Mouse (Mus musculus): ENCODE results near the gene Fam50b. TPM values are rescaled to one million over a fixed set of nuclear protein-coding genes. Genes with fewer than 3 reads are reported as not detected.

Fam50b gene
- polyA plus RNA-seq, 1 experiment = not detected

GRCm38 (mm10) chr13:34760518-34761287 is 26.1 kb downstream of the Fam50b start:
- H3K27me3 ChIP-seq (replicated peaks) = peaks cover 8% of the 10 kb centered on the region
- no peaks in the 10 kb centered on the region for H3K9me3 ChIP-seq

DNA sequence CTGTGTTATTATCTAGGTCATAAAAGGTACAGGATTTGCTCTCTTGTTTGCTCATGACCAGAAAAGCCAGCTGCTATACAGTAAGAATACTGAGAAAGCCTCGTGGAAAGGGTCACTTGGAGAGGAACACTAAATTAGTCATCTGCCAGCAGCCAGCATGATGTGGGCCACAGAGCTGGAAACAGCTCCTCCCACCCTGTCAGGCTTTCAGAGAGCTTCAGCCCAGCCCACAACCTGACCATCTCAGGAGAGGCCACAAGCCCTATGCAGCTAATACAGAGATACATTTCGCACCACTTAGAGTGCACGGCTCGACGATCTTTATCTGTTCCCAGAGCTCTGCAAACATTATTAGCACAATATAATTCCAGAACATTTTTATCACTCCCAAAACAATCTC is 27.5 kb downstream of the Fam50b start:
- Histone ChIP-seq H3K9me3 (no peaks in the 10 kb centered on the region), H3K27me3 (replicated peaks) (peaks cover 8% of the 10 kb centered on the region)
- TF ChIP-seq GATA1 (IDR thresholded peaks at IDR 0.05; ENCODE audit: borderline replicate concordance, low read length) = no peak

More at GRCm38 (mm10) chr13:34760518-34761287, 26.1 kb downstream of the Fam50b start:
- no peaks in the 10 kb centered on the region for H3K36me3 ChIP-seq (replicated peaks; ENCODE audit: low read length)
- TF ChIP-seq FLI1 (IDR thresholded peaks at IDR 0.05; ENCODE audit: low read length) = no peak
- no peak for TF ChIP-seq GATA1 (IDR thresholded peaks at IDR 0.05; ENCODE audit: borderline replicate concordance, low read length)
- peaks cover 11% of the 10 kb centered on the region for H3K4me1 ChIP-seq
- no peak overlapping the region for H3K4me3 ChIP-seq (replicated peaks)

DNA sequence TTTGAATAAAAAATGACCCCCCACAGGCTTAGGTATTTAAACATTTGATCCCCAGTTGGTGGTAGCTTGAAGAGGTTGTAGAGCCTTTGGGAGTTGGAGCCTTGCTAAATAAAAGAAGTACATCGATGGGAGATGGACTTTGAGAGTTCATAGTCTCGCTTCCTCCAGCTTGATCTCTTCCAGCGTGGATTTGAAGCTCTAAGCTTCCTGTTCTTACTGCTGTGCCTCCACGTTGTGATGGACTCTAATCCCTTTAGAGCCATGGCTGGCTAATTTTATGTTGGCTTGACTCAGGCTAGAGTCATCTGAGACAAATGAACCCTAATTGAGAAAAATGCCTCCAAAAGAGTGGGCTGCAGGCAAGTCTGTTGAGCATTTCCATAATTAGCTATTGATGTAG is 28.2 kb downstream of the Fam50b start:
- Histone ChIP-seq H3K36me3 (replicated peaks; ENCODE audit: low read length) (no peaks in the 10 kb centered on the region), H3K4me1 (peaks cover 11% of the 10 kb centered on the region), H3K4me3 (replicated peaks) (no peak overlapping the region), H3K9me3 (no peaks in the 10 kb centered on the region; the same call in 1 of the 2 replicates), H3K27me3 (replicated peaks) (peaks cover 5% of the 10 kb centered on the region)
- TF ChIP-seq FLI1 (IDR thresholded peaks at IDR 0.05; ENCODE audit: low read length) (no peak), GATA1 (IDR thresholded peaks at IDR 0.05; ENCODE audit: borderline replicate concordance, low read length) (no peak)

More for the DNA sequence above, 27.5 kb downstream of the Fam50b start:
- H3K36me3 ChIP-seq (replicated peaks; ENCODE audit: low read length) = no peaks in the 10 kb centered on the region
- no peak overlapping the region for H3K4me3 ChIP-seq (replicated peaks)
- H3K4me1 ChIP-seq = peaks cover 11% of the 10 kb centered on the region

DNA sequence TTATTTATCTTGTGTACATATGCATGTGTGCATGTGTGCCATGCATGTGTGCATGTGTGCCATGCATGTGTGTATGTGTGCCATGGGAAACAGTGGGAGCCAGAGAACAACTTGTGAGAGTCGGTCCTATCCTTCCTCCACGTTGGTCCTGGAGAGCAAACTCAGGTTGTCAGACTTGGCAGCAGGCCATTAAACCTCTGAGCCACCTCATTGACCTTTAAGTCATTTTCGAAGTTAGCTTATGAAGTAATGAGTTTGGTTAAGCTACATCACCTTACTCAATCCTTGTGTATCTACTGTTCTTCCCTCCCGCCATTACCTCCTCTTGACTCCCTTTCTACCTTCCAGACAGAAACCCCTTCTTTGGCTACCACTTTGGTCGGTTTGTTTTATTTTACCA is 30.6 kb downstream of the Fam50b start:
- Histone ChIP-seq H3K4me1 (peaks cover 11% of the 10 kb centered on the region; the same call in 1 of the 2 replicates), H3K27me3 (replicated peaks) (no peaks in the 10 kb centered on the region), H3K9me3 (no peaks in the 10 kb centered on the region; the same call in 1 of the 2 replicates), H3K4me3 (replicated peaks) (no peak overlapping the region), H3K36me3 (replicated peaks; ENCODE audit: low read length) (no peaks in the 10 kb centered on the region)
- TF ChIP-seq FLI1 (IDR thresholded peaks at IDR 0.05; ENCODE audit: low read length) (no peak), GATA1 (IDR thresholded peaks at IDR 0.05; ENCODE audit: borderline replicate concordance, low read length) (no peak)

GRCm38 (mm10) chr13:34766572-34766971 is 31.9 kb downstream of the Fam50b start:
- H3K9me3 ChIP-seq = no peaks in the 10 kb centered on the region; the same call in 1 of the 2 replicates
- no peak overlapping the region for H3K4me3 ChIP-seq (replicated peaks)
- H3K27me3 ChIP-seq (replicated peaks) = peaks cover 6% of the 10 kb centered on the region
- peaks cover 3% of the 10 kb centered on the region; the same call in 1 of the 2 replicates for H3K4me1 ChIP-seq
- no peaks in the 10 kb centered on the region for H3K36me3 ChIP-seq (replicated peaks; ENCODE audit: low read length)
- TF ChIP-seq GATA1 (IDR thresholded peaks at IDR 0.05; ENCODE audit: borderline replicate concordance, low read length) (no peak), FLI1 (IDR thresholded peaks at IDR 0.05; ENCODE audit: low read length) (no peak)

DNA sequence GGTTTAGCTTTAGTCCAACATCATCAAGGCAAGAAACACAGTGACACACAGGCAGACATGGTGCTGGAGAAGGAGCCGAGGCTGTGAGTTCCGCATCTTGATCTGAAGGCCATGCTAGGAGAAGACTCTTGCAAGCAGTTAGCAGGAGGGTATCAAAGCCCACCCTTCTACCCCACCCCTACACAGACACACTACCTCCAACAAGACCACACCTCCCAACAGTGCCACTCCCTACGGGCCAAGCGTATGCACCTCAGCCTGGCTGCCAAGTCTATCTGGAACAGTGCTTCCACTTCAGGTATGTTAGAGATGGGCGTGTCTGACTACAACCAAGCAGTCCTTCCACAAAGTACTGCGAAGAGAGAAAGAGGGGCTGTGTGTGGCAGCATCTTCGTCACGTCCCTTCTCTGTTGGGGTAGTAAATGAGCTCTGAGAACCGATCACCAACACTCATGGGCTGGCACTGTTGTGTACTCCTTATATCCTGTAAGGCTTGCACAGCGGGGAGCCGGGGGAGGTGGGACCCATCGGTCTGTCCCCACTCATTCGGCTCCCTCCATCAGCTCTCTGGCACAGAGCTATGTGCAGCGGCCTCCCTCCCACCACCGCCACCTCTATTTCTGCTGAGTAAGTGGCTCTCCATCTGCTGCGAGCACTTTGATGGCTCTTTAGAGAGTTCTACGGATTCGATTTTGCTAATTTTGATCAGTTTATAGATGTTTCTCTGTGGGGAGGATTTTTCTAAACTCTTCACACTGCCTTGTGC is 33.1 kb downstream of the Fam50b start:
- Histone ChIP-seq H3K4me1 (no peaks in the 10 kb centered on the region), H3K9me3 (no peaks in the 10 kb centered on the region; the same call in 1 of the 2 replicates), H3K36me3 (replicated peaks; ENCODE audit: low read length) (no peaks in the 10 kb centered on the region), H3K4me3 (replicated peaks) (no peak overlapping the region), H3K27me3 (replicated peaks) (peaks cover 7% of the 10 kb centered on the region)
- TF ChIP-seq GATA1 (IDR thresholded peaks at IDR 0.05; ENCODE audit: borderline replicate concordance, low read length) (no peak), FLI1 (IDR thresholded peaks at IDR 0.05; ENCODE audit: low read length) (no peak)

- H3K4me3 ChIP-seq (replicated peaks) = no peak overlapping the region
- H3K27me3 ChIP-seq (replicated peaks) = peaks cover 5% of the 10 kb centered on the region
- H3K4me1 ChIP-seq = no peaks in the 10 kb centered on the region
- H3K9me3 ChIP-seq = 0 out of 2 replicates have a peak, but pooled peaks cover 4% of the 10 kb centered on the region
- TF ChIP-seq GATA1 (IDR thresholded peaks at IDR 0.05; ENCODE audit: borderline replicate concordance, low read length) (no peak), FLI1 (IDR thresholded peaks at IDR 0.05; ENCODE audit: low read length) (no peak)
- no peaks in the 10 kb centered on the region for H3K36me3 ChIP-seq (replicated peaks; ENCODE audit: low read length)
Measured at GRCm38 (mm10) chr13:34776767-34777166, 42.1 kb downstream of the Fam50b start.

DNA sequence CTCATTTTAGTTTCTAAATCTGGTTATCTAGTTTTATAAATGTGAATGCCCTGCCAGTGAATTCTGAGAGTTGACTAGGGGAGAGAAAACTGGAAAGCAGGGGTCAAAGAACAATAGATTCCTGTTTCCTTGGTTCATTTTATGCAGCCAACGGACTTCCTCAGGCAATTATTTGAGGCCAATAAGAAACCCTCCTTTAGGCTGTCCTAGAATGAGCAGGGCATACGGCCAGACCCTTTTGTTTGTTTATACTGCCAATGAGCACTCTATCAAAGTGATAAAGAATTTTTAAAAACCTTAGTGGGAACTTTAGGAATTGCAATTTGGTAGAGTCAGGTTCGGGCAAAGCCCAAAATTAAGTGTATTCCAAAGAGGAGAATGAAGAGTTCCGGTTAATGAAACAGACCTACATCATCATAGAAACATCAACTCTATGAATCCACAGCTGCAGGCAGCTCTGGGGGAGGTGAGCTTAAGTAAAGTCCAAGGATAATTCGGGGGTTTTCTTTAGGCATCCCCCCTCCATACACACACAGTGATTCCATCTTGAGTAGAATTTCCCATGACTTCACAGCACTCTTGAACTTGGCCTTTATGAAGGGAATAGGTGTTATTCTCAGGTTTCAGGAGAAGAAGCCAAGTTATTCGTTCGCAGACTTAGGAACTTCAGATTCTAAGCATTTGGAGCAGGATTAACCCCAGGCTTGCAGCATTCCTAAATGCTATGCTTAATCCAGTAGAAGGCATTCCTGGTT is 46.4 kb downstream of the Fam50b start:
- no peak for TF ChIP-seq FLI1 (IDR thresholded peaks at IDR 0.05; ENCODE audit: low read length)
- TF ChIP-seq GATA1 (IDR thresholded peaks at IDR 0.05; ENCODE audit: borderline replicate concordance, low read length) = no peak
- Histone ChIP-seq H3K27me3 (replicated peaks) (peaks cover 3% of the 10 kb centered on the region), H3K9me3 (no peaks in the 10 kb centered on the region), H3K4me1 (peaks cover 12% of the 10 kb centered on the region), H3K36me3 (replicated peaks; ENCODE audit: low read length) (no peaks in the 10 kb centered on the region), H3K4me3 (replicated peaks) (no peak overlapping the region)

DNA sequence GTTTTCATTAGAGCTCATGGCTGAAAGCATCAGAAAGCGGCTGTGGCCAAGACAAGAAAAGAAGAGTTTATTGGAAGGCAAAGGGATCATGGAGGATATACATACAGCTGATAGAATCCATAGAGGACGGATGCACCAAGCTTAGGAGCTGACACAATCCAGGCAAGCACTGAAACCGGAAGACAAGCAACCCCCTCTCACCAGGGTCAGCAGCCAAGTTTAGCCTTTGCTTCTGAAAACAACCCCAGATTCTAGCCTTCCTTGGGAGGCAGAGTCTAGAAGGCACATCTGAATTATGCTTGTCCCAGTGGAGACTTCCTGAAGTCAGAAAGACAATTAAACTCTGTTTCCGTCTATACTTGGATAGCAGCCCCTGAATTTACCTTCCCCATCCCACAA is 47.0 kb downstream of the Fam50b start:
- Histone ChIP-seq H3K36me3 (replicated peaks; ENCODE audit: low read length) (no peaks in the 10 kb centered on the region), H3K4me1 (peaks cover 12% of the 10 kb centered on the region), H3K9me3 (no peaks in the 10 kb centered on the region), H3K4me3 (replicated peaks) (no peak overlapping the region), H3K27me3 (replicated peaks) (peaks cover 3% of the 10 kb centered on the region)
- TF ChIP-seq GATA1 (IDR thresholded peaks at IDR 0.05; ENCODE audit: borderline replicate concordance, low read length) = no peak
- TF ChIP-seq FLI1 (IDR thresholded peaks at IDR 0.05; ENCODE audit: low read length) = no peak

Measured in megakaryocyte, embryonic 14.5 days (primary cell).